Mouse (Mus musculus) kidney, embryonic 16.5 days (tissue): Measurements from ENCODE around the gene Tmem203. TPM values are rescaled to one million over a fixed set of nuclear protein-coding genes. Genes with fewer than 3 reads are reported as not detected.

Experiments used
- ATAC-seq: fragments of 200-750 bp; cut with Nextera tagmentation; 2 replicates; pipeline ENCODE4 v1.8.0; 2017; ENCODE audit warnings: moderate TSS enrichment; ENCODE audit not compliant: low FRiP score, low TSS enrichment
- H3K27ac ChIP-seq: fragments of 300-500 bp; sonication (generic); 2 replicates; pipeline ENCODE4 v1.5.1; 2014; ENCODE audit warnings: low read length
- H3K27me3 ChIP-seq: fragments of 300-500 bp; sonication (generic); 2 replicates; pipeline ENCODE4 v1.6.1; 2014; ENCODE audit warnings: low read length, control low read depth, mixed read lengths; ENCODE audit not compliant: insufficient read depth
- H3K36me3 ChIP-seq: fragments of 300-500 bp; sonication (generic); 2 replicates; pipeline ENCODE4 v1.6.1; 2014; ENCODE audit warnings: low read length, control low read depth, mixed read lengths; ENCODE audit not compliant: insufficient read depth
- H3K4me1 ChIP-seq: fragments of 300-500 bp; sonication (generic); 2 replicates; pipeline ENCODE4 v1.6.1; 2014; ENCODE audit warnings: low read length, control low read depth, mixed read lengths; ENCODE audit not compliant: insufficient read depth
- H3K4me2 ChIP-seq: fragments of 300-500 bp; sonication (generic); replicated peaks from 2 replicates; pipeline ENCODE4 v1.6.1; 2014; ENCODE audit warnings: low read depth, low read length
- H3K4me3 ChIP-seq: fragments of 300-500 bp; sonication (generic); 2 replicates; pipeline ENCODE4 v1.5.1; 2014; ENCODE audit warnings: mild to moderate bottlenecking, low read length
- H3K9ac ChIP-seq: fragments of 300-500 bp; sonication (generic); replicated peaks from 2 replicates; pipeline ENCODE4 v1.6.1; 2014; ENCODE audit warnings: low read length
- H3K9me3 ChIP-seq: fragments of 300-500 bp; sonication (generic); 2 replicates; pipeline ENCODE4 v1.6.1; 2016; ENCODE audit warnings: low read length, control low read depth
- WGBS: fragments of 180-500 bp; shearing (Covaris S2); extraction: QIAGEN DNeasy Blood & Tissue Kit; methylation state at CpG from one replicate; pipeline ENCODE4 v1.1.7; 2014; 5-methylcytosine and 5-hydroxymethylcytosine counted together
- polyA plus RNA-seq: library from polyadenylated mRNA; unstranded; fragments of >200 nt; fragmentation: Nextera tagmentation; extraction: Ambion mirVana; gene quantifications from 2 replicates; pipeline ENCODE4 v1.2.1, GENCODE M21; 2015

Gene Tmem203
- polyA plus RNA-seq, 1 experiment from 2014 or later, result 25.6 TPM

DNA sequence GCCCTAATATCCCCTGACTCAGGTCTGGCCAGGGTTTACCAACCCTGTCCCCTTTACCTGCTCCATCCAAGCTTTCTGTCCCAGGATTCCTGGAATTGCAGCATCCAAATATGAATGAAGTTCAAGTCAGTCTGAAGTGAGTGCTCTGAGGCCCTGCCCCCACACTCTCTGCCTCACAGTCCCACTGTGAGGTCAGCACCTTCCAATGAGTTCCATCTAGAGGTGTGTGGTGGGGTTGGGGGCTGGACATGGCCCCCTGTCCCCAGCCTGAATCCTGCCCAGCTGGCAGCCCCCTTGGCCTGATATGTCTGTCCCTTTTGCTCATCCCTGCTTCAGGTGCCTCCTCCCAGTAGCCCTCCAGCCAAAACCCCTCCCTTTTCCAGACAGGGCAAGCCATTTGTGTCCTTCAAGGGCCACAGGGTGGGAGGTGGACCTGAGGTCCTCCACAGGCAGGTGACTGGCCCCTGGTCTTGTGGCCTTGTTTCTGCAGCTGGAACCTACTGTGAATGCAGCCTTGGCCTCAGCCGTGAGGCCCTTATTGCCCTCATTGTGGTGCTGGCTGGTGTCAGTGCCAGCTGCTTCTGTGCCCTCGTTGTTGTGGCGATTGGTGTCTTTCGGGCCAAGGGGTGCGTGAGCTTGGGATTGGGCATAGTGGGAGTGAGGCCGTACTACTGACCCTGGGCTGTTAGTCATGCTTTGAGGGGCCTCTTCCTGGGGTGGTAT is 32.8 kb downstream of the Tmem203 start, which contains the start of gene Tmem210:
Gene Tmem210 (plus strand): TSS at position 219 of the 723 bp plus-strand sequence.
- no peak for ATAC-seq
- no peak within 1 kb of the TSS for H3K4me2 ChIP-seq

DNA sequence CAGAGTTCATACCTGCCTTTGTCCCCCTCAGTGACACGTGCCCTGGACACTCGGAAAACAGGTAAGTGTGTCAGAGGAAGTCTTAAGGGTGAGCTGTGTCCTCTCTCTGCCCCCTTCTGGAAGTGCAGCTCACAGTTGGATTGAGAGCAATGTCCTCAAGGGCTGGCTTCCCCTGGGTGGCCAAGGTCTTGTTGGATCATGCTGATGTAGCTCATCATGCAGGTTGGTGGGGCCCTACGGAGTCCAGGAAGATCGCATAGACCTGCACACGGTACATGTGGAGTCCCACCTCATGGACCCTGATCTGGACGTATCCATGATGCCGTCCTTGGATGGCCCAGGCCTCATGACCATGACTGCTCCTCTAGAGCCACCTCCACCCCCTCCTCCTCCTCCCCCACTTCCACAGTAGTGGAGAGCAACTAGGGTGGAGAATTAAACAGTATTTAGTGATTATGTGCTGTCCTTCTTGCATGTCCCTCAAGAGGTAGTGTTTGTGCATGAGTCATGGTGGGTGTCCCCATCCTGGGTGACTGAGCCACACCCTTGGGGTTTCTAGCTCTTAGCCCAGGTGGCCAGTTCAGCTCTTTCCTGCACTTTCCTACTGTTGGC is 33.6 kb downstream of the Tmem203 start:
- ATAC-seq, result no peak
- Histone ChIP-seq H3K4me1 (peaks cover 24% of the 10 kb centered on the region), H3K27ac (no peak overlapping the region), H3K9me3 (no peaks in the 10 kb centered on the region), H3K4me2 (no peak overlapping the region), H3K36me3 (peaks cover 21% of the 10 kb centered on the region), H3K4me3 (no peak overlapping the region), H3K9ac (no peak overlapping the region), H3K27me3 (peaks cover 55% of the 10 kb centered on the region)
- 84% methylated on average over 7 of the region's 7 CpGs for WGBS

More for the DNA sequence above, 32.8 kb downstream of the Tmem203 start, which contains the start of gene Tmem210:
- Histone ChIP-seq H3K36me3 (peaks cover 25% of the 10 kb centered on the region), H3K9me3 (no peaks in the 10 kb centered on the region), H3K9ac (no peak within 1 kb of the TSS), H3K4me1 (peaks cover 24% of the 10 kb centered on the region), H3K4me3 (no peak within 1 kb of the TSS), H3K27ac (peak within 1 kb of the TSS; percentile 63; the same call in 1 of the 2 replicates), H3K27me3 (peaks cover 53% of the 10 kb centered on the region)
- WGBS, result 84% methylated on average over 6 of the region's 6 CpGs

DNA sequence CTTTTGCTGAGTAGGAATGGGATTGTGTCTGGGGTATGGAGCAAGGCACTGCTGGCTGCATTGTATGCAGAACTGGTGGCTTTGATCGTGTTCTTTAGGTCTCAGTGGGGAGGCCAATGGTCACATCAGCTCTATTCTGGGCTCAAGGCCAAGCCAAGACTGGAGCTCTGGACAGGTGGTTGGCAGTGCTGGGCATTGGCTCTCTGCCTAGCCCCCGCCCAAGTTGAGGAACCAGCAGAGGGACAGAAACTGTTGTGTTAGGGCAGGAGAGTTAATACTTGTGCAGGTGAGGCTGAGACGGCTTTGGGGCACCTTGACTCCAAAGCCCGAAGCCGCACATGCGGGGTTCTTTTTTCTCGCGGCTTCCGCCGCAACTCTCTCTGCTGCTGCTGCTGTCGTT is 34.4 kb downstream of the Tmem203 start, which contains the start of gene Lrrc26:
Gene Lrrc26 (plus strand): TSS at position 265 of the 400 bp plus-strand sequence.
- Histone ChIP-seq H3K4me2 (peak within 1 kb of the TSS; percentile 37), H3K27me3 (peaks cover 55% of the 10 kb centered on the region), H3K9ac (no peak within 1 kb of the TSS), H3K36me3 (peaks cover 13% of the 10 kb centered on the region), H3K27ac (no peak within 1 kb of the TSS), H3K9me3 (no peaks in the 10 kb centered on the region), H3K4me1 (peaks cover 24% of the 10 kb centered on the region), H3K4me3 (peak within 1 kb of the TSS; percentile 16)
- 9% methylated on average over 11 of the region's 11 CpGs for WGBS
- ATAC-seq, result no peak

DNA sequence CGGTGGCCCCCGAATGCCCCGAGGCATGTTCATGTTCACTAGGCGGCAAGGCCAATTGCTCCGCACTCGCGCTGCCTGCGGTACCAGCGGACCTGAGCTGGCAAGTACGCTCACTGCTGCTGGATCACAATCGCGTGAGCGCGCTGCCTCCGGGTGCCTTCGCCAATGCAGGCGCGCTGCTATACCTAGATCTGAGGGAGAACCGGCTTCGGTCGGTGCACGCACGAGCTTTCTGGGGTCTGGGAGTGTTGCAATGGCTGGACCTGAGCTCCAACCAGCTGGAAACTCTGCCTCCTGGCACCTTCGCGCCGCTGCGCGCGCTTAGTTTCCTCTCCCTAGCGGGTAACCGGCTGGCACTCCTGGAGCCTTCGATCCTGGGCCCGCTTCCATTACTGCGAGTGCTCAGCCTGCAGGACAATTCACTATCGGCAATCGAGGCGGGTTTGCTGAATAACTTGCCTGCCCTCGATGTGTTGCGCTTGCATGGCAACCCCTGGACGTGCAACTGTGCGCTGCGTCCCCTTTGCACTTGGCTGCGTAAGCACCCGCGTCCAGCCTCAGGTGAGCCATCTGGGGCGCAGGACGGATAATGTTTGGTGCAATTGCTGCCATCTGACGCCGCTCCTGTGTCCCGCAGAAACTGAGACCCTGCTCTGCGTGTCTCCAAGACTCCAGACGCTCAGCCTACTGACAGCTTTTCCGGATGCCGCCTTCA is 35.0 kb downstream of the Tmem203 start:
- ATAC-seq, result no peak
- Histone ChIP-seq H3K27me3 (peaks cover 60% of the 10 kb centered on the region), H3K9ac (no peak overlapping the region), H3K36me3 (peaks cover 7% of the 10 kb centered on the region), H3K27ac (no peak overlapping the region), H3K4me3 (peak overlapping the region; percentile 16), H3K9me3 (no peaks in the 10 kb centered on the region), H3K4me1 (peaks cover 24% of the 10 kb centered on the region), H3K4me2 (peak overlapping the region; percentile 37)
- whole genome bisulfite sequencing, result 1% methylated on average over 54 of the region's 54 CpGs

DNA sequence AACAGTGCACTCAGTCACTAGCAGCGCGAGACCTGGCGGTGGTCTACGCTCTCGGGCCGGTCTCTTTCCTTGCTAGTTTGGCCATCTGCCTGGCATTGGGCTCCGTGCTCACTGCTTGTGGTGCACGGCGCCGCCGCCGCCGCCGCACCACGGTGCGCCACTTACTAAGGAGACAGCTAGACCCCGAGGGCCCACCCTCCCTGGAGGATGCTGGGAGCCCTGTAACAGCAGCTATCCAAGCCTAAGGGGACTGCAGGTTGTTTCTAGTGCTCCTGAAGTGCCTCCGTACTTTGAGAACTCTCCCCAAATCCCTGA is 35.5 kb downstream of the Tmem203 start:
- H3K36me3 ChIP-seq, result peaks cover 2% of the 10 kb centered on the region; the same call in 1 of the 2 replicates
- peak overlapping the region; percentile 16 for H3K4me3 ChIP-seq
- peaks cover 24% of the 10 kb centered on the region for H3K4me1 ChIP-seq
- under 1% methylated on average over 18 of the region's 18 CpGs for WGBS
- peaks cover 62% of the 10 kb centered on the region for H3K27me3 ChIP-seq
- no peak overlapping the region for H3K27ac ChIP-seq
- ATAC-seq, result no peak
- H3K4me2 ChIP-seq, result peak overlapping the region; percentile 37
- H3K9me3 ChIP-seq, result no peaks in the 10 kb centered on the region
- no peak overlapping the region for H3K9ac ChIP-seq

DNA sequence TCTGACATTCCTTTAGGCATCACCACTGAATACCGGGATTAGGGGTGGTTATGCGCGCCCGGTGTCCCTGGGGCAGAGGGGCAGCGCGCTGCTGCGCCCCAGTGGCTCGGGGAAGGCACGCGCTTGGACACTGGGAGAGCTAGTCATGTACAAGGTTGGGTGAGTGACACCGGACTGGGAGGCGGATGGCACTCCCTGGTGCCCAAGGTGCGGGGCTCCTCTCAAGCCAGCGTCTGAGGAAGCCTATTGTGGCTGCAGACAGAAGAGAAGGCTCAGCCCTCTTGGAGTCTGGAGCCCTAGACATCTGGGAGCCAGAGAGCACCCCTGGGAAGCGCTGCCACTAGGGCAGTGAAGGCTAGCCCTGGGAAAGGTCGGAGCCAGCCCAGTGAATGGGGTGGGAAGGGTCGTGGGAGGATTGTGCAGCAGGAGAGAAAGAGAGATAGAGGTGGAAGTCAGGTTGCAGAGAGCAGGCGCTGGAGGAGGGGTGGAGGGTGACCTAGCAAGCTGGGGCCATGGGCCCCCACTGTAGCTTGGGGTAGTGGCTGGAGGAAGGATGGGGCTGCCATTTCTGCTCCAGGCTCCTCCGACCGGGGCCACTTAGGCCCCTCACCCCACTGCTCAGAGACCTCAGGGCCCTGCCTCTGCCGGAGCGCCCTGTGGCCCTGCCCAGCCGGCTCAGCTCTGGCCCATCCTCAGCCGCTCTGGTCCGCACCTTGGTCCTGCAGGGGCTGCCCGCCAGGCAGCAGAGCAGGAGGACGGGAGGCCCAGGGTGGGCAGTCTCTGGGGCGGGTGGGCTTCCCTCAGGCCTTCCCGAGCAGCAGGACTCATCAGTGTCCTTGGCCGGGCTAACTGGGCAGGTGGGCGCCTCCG is 36.2 kb downstream of the Tmem203 start:
- no peaks in the 10 kb centered on the region for H3K9me3 ChIP-seq
- whole genome bisulfite sequencing, result 6% methylated on average over 30 of the region's 32 CpGs
- peak overlapping the region; percentile 38 for H3K4me3 ChIP-seq
- peak overlapping the region; percentile 57 for H3K4me2 ChIP-seq
- H3K4me1 ChIP-seq, result peaks cover 24% of the 10 kb centered on the region
- no peak for ATAC-seq
- no peak overlapping the region for H3K9ac ChIP-seq
- no peaks in the 10 kb centered on the region for H3K36me3 ChIP-seq
- H3K27ac ChIP-seq, result no peak overlapping the region
- H3K27me3 ChIP-seq, result peaks cover 62% of the 10 kb centered on the region

DNA sequence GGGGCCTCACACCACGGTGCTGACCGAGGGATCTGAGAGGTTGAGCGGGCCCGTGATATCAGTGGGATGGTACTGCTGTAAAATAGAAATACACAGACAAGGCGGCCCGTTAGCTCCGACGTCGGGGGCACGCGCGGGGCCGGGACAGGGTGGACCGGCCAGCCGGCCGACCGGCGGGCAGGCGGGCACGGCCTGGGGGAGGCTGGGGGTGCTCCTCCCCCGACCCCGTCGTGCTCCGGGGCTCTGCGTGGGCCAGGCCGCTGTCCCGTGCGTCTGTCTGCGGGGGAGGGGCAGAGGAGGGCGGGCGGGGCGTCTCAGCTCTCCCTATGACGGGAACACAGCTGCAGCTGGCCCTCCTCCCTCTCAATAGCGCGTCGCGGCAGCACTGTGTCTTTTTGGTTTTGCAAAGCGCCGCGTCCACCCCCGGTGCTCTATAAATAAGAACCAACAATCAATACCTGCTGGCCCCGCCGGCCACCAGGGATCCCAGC is 36.9 kb downstream of the Tmem203 start:
- Histone ChIP-seq H3K4me3 (peak overlapping the region; percentile 38), H3K36me3 (no peaks in the 10 kb centered on the region), H3K4me1 (peaks cover 24% of the 10 kb centered on the region), H3K9ac (0 out of 2 replicates have a peak overlapping the region, but pooled peaks have one; percentile 41), H3K27me3 (peaks cover 62% of the 10 kb centered on the region), H3K4me2 (peak overlapping the region; percentile 57), H3K9me3 (no peaks in the 10 kb centered on the region), H3K27ac (no peak overlapping the region)
- WGBS, result 3% methylated on average over 32 of the region's 43 CpGs
- ATAC-seq, result peak; percentile 46

DNA sequence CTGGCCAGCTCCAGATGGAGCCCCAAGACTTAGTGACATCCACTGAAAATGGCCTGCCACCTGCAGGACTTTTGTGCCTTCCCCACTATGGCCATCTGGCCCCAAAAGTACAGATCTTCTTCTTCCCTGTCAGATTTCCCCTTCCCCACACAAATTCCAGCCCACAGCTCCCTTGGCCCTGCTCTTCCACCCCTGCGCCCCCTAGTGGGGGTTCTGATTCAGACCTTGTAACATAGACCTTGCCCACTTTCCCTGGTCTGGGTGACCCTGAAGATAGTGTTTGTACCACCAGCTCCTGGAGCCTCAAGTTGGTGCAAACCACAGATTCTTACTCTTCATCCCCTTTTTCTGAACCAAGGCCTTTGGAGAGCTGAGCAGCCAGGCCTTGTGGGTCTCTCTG is 37.6 kb downstream of the Tmem203 start:
- ATAC-seq, result no peak
- WGBS, result 0% methylated on average over 1 of the region's 1 CpGs
- Histone ChIP-seq H3K4me1 (peaks cover 24% of the 10 kb centered on the region), H3K36me3 (no peaks in the 10 kb centered on the region), H3K9ac (no peak overlapping the region), H3K27me3 (peaks cover 62% of the 10 kb centered on the region), H3K4me3 (no peak overlapping the region; the same call in 1 of the 2 replicates), H3K9me3 (no peaks in the 10 kb centered on the region), H3K4me2 (no peak overlapping the region), H3K27ac (no peak overlapping the region)

DNA sequence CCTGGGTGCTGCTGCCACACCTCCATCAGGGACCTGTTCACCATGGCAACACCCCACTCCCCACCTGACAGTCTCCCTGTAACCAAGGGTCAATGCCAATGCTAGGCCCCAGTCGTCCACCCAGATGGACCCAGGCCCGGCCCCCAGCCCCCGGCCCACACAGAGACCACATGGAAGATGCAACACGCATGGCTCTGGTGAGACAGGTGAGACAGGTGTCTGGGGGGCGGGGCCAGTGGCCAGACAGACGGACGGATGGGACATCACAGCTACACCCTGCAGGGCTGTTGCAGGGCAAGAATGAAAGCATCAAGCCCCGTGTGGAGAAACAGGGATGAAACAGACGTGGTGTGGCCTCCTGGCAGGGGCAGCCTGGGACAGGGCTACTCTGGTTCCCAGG is 38.5 kb downstream of the Tmem203 start:
- 70% methylated on average over 9 of the region's 9 CpGs for WGBS
- peaks cover 53% of the 10 kb centered on the region for H3K27me3 ChIP-seq

More for the DNA sequence above, 38.5 kb downstream of the Tmem203 start:
- no peak overlapping the region for H3K4me2 ChIP-seq
- no peak overlapping the region for H3K4me3 ChIP-seq
- H3K4me1 ChIP-seq, result peaks cover 24% of the 10 kb centered on the region
- no peak for ATAC-seq
- no peaks in the 10 kb centered on the region for H3K36me3 ChIP-seq
- H3K27ac ChIP-seq, result no peak overlapping the region
- no peaks in the 10 kb centered on the region for H3K9me3 ChIP-seq
- H3K9ac ChIP-seq, result no peak overlapping the region
